Mouse (Mus musculus) heart, postnatal 36 days (tissue): Measurements from ENCODE around the gene Dna2. TPM values are rescaled to one million over a fixed set of nuclear protein-coding genes. Genes with fewer than 3 reads are reported as not detected.

Experiments used
- total RNA-seq, 2 experiments: library from RNA; stranded (reverse); gene quantifications; 2 replicates each; pipeline ENCODE4 v1.2.3; 2021

The Dna2 gene
- total RNA-seq, 2 experiments from 2014 or later = 0.56 to 0.76 TPM

Other genes with a start within 250 kb of the Dna2 start
- gene Stox1, start 220.9 kb upstream of the Dna2 start, total RNA-seq = 1 to 10 TPM in 1 of 2 experiments, under 1 TPM in 1; 0.89 to 1.2 TPM
- 10 to 100 TPM; 49.5 to 50.7 TPM for gene Ccar1, start 154.7 kb upstream of the Dna2 start, total RNA-seq
- gene Tet1, start 38.0 kb upstream of the Dna2 start, total RNA-seq = 1 to 10 TPM; 6.2 to 8.7 TPM
- 10 to 100 TPM; 22.6 to 26.9 TPM for gene Slc25a16, start 26.4 kb upstream of the Dna2 start, total RNA-seq
- 10 to 100 TPM; 10.4 to 11.8 TPM for gene Rufy2, start 33.2 kb downstream of the Dna2 start, total RNA-seq
- 10 to 100 TPM; 30.7 to 33.2 TPM for gene Hnrnph3, start 77.2 kb downstream of the Dna2 start, total RNA-seq
- 1 to 10 TPM; 6.9 to 7.3 TPM for gene Pbld2, start 77.3 kb downstream of the Dna2 start, total RNA-seq
- 1 to 10 TPM; 1.8 to 2.3 TPM for gene Pbld1, start 113.1 kb downstream of the Dna2 start, total RNA-seq
- gene Atoh7, start 152.6 kb downstream of the Dna2 start, total RNA-seq = not detected